Mouse (Mus musculus) spleen, embryonic (tissue): ENCODE data around the gene Frmd4a.
"Not testable (repeated sequence)": the region's sequence is repeated elsewhere in the genome, so short reads cannot be mapped to it uniquely, and the experiment has no call there.

ENCODE experiments used
- CTCF ChIA-PET: fragments of 350-600 bp; sonication (Branson Sonifier 250); formaldehyde crosslinking; loops from one replicate; lab custom pipeline; 2022; lab: Charles Lee

Gene Frmd4a

DNA sequence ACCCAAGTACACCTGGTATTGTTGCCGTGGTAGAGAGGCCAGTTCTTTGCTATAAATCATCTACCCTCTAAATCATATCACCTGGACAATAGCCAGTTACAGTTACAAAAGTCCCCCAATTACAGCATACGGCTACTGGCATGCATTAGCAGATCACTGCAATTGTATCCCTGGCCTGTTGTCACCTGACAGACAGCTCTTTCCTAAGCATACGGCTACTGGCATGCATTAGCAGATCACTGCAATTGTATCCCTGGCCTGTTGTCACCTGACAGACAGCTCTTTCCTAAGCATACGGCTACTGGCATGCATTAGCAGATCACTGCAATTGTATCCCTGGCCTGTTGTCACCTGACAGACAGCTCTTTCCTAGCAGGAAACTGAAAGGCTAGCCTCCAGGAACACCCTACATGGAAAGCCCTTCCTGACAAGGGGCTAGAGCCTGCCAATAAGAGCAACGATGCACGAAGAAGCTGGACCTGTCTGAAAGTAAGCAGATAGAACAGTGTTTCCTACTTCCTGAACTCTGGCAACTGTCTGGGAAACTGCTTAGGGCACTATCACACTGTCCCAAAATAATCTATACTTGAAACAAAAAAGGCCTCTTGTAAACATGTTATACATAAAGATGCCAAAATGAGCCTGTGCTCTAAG is 596.9 kb downstream of the Frmd4a start:
- CTCF ChIA-PET = interaction anchor here (0.7 kb wide), 1 partner anchor 124 kb away, joined by 5 read pairs; no protein-coding TSS in a partner anchor

- CTCF ChIA-PET = no interaction called here
Observed at GRCm38 (mm10) chr2:4615014-4615546, 597.6 kb downstream of the Frmd4a start.

- CTCF ChIA-PET = no interaction called here
Observed at GRCm38 (mm10) chr2:4616995-4617394, 599.5 kb downstream of the Frmd4a start.

DNA sequence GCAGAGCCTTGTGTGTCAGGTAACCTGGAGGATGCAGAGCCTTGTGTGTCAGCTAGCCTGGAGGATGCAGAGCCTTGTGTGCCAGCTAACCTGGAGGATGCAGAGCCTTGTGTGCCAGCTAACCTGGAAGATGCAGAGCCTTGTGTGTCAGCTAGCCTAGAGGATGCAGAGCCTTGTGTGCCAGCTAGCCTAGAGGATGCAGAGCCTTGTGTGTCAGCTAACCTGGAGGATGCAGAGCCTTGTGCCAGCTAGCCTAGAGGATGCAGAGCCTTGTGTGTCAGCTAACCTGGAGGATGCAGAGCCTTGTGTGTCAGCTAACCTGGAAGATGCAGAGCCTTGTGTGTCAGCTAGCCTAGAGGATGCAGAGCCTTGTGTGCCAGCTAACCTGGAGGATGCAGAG is 601.6 kb downstream of the Frmd4a start:
- CTCF ChIA-PET = not testable (repeated sequence)

GRCm38 (mm10) chr2:4619893-4620593 is 602.5 kb downstream of the Frmd4a start:
- CTCF ChIA-PET = no interaction called here

DNA sequence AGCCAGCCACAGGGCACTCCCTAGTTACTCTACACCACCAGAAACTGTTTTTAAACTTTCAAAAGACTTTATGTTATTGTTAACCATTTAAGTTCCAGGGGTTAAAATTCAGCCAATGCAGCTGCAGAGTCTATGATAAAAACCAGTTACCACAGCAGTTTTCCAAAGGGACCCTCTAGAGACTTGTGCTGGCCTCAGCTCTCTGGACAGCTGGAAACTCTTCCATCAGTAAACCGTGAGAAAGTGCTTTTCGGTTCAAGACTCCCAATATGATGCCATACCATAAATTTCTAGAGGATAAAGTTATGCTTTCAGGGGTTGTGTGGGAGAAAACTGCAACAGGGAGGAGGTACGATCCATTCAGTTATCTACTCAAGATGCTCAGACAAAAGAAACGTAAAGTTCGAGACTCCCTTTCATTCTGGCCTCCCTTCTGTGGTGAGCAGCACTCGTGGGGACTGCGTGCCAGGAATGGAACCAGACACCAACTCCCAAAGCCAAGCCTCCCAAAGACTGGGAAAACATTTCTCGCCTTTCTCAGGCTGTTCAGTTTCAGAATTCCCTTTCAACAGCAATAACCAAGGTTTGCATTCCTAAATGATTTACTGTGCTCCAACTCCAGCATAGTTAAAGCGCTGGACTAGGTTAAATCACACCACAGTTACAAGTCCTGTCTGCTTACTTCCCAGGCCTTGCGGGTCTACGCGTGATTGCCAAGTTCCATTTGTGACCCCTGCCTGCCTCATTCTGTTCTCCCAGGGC is 603.3 kb downstream of the Frmd4a start:
- CTCF ChIA-PET = no interaction called here

- CTCF ChIA-PET = no interaction called here
Observed at GRCm38 (mm10) chr2:4621471-4621985, 604.0 kb downstream of the Frmd4a start.

DNA sequence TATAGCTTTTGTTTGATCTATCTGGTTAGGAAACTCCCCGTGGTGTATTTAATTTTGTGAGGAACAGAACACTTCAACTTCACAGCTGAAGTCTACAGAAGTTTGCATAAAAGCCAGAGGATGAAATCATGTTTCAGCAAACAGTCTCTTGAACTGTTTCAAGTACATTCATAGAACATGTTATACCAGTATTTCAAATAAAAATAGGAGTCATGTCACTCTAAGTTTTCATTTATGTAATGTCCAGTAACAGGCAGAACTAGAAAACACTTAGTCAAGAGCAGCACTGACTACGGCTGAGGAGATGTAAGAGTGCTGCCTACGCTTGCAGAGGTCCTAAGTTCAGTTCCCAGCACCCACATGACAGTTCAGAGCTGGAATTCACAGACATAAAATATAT is 609.4 kb downstream of the Frmd4a start:
- CTCF ChIA-PET = no interaction called here

DNA sequence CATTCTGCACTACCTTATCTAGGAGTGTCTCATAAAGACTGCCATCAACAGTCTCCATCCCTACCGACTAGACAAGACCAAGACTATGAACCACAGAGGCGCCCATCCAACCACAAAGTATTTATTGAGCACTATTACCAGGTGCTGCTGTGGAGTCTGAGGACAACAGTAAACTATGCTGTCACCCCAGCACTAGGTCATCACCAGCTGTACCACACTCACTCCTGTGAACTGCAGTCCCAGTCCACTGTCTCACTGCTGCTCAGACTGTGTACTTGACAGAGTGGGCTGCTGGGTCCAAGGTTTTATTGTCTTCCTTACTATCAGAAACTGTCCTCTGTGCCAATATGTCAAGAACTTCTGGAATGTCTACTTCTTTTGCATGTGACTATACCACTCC is 611.4 kb downstream of the Frmd4a start:
- CTCF ChIA-PET = no interaction called here

- CTCF ChIA-PET = interaction anchor here (0.5 kb wide), 1 partner anchor 1095 kb away, joined by 3 read pairs; no protein-coding TSS in a partner anchor
Observed at GRCm38 (mm10) chr2:4629470-4629869, 612.0 kb downstream of the Frmd4a start.

DNA sequence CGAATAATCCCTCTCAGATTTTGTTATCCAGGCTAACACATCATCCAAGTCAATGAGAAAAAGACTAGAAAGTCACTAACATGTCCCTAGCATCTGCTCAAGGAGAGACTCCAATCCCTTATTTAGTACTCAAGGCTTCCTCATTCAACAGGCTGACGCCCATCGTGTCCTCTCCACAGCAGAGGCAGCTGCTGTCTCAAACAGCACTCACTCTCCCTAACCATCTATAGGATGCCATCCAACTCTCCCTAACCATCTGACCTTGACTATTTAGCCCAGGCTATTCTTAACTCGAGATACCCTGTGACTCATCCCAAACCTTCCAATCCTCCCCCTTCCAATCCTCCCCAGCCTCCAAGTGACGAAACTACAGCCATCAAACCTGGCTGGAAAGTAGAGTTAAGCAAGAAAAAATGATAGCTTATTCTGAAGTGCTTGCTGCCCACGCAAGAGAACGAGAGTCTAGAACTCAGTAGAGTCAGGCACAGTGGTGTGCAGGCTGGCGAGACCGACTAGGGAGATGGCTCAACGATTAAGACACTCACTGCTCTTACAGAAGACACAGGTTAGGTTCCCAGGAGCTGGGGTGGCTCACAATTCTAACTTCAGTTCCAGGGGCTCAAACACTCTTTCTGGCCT is 612.8 kb downstream of the Frmd4a start:
- CTCF ChIA-PET = interaction anchor here (0.5 to 0.7 kb wide), 2 partner anchors 166 to 1096 kb away, joined by 3 to 8 read pairs; no protein-coding TSS in a partner anchor

DNA sequence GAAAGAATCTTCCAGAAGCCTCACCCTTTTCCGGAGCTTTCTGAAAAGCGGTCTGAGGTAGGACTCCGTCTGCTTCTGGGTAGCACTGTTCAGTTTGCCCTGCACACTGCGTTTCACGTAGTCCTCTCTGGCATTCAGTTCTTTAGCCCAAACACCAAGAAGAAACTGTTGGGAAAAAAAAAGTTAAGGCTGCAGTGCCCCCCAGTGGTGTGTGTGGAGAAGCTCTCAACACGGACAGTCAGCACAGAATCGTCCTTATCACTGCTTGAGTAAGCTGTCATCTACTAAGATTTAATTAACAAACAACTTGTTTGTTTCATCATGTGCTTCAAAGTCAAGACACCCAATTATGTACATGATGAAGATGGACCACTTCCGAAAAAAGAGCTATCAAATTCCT is 618.3 kb downstream of the Frmd4a start:
- CTCF ChIA-PET = interaction anchor here (0.9 kb wide), 1 partner anchor 137 kb away, joined by 3 read pairs; no protein-coding TSS in a partner anchor

- CTCF ChIA-PET = interaction anchor here (0.9 kb wide), 1 partner anchor 137 kb away, joined by 3 read pairs; no protein-coding TSS in a partner anchor
Observed at GRCm38 (mm10) chr2:4636656-4637055, 619.1 kb downstream of the Frmd4a start.

- CTCF ChIA-PET = no interaction called here
Observed at GRCm38 (mm10) chr2:4638189-4638588, 620.7 kb downstream of the Frmd4a start.

DNA sequence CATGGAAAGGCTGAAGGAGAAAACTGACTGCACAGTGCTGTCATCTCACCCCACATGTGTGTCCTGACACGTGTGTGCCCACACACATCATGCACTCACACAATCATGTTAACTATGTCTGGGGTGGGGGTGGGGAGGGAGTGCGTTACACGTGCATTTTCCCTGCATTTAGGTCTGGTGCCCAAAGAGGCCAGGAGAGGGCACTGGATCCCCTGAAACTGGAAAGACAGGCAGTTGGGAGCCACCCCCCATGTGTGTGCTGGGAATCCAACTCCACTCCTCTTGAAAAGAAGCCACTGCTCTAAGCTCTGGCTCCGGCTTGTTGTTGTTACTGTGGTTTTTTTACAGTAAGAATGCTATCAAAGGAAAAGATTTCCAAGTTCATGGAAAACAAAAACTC is 627.5 kb downstream of the Frmd4a start:
- CTCF ChIA-PET = no interaction called here

- CTCF ChIA-PET = no interaction called here
Observed at GRCm38 (mm10) chr2:4648094-4648493, 630.6 kb downstream of the Frmd4a start.

DNA sequence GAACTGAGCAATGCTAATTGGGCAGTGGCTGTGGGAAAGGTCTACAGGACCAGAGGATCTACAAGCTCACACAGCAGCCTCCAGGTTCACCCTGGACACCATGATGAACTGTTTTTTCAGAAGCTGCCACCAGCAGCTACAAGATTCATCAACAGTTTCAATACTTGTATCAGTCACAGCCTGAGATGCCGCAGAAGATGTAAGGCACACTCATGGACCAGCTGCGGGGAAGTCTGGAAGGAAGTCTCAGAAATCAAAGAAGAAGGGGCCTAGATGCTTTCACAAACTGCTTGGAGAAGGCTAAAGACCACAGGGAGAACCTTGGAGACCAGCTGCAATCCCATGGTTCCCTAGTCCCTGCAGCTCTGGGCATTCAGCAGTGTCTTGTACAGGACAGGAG is 632.1 kb downstream of the Frmd4a start:
- CTCF ChIA-PET = no interaction called here

DNA sequence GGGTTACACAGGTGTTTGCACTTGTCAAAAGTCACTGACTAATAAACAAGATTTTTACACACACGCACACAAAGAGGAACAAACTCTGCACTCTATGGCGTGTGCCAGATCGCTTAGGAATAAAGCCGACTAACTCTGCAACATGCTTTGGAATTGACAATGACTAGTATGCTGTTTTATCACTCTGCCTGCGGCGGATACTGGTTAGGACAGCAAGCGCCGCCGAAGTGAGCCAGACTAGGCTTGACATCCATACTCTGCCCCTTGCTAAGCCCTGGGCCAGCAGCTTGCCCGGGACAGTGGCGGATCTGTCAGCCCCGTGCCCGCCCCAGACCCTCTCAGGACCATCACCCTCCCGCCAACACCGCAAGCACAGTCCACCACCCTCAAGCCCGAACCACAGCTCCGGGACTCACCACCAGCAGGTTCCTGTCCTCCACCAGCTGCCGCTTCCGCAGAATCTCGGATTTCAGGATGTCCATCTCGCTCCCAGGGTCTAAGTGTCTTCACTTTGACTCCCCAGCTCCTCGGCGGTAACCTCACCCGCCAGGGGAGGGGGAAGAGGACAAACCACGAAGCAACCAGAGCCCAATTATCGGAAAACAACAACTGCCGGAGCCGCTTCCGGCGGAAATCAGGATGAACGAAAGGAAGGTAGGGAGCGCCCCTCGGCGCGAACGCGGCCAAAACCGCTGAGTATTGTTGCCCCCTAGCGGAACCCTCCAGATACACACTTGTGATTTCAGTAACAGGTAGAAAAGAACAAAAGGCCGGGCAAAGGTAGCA is 634.2 kb downstream of the Frmd4a start, which contains the start of gene Prpf18:
Gene Prpf18, minus strand, starts transcription at position 614 of the 786 bp plus-strand sequence.
- CTCF ChIA-PET = no interaction called here

GRCm38 (mm10) chr2:4660677-4661076 is 643.2 kb downstream of the Frmd4a start:
- CTCF ChIA-PET = no interaction called here
